Mouse (Mus musculus) layer of hippocampus, adult 2 months (tissue): ENCODE results near the gene Ak4. TPM values are rescaled to one million over a fixed set of nuclear protein-coding genes. Genes with fewer than 3 reads are reported as not detected.
"Not testable (repeated sequence)": the region's sequence is repeated elsewhere in the genome, so short reads cannot be mapped to it uniquely, and the experiment has no call there.

Source experiments
- DNase-seq, 2 experiments: peaks; one replicate each; pipeline ENCODE4 v3.0.0; 2022; ENCODE audit warnings: low spot score in 2 of 2
- H3K27ac ChIP-seq: fragments of 200-600 bp; 2 replicates; pipeline ENCODE4 v1.8.1; 2022
- H3K4me3 ChIP-seq: fragments of 200-600 bp; 2 replicates; pipeline ENCODE4 v1.8.1; 2022; ENCODE audit warnings: mild to moderate bottlenecking
- CTCF ChIP-seq: fragments of 200-600 bp; conservative IDR thresholded peaks from 2 replicates; pipeline ENCODE4 v1.8.1; 2022; ENCODE audit warnings: antibody characterized with exemption, mild to moderate bottlenecking, moderate library complexity
- total RNA-seq, 2 experiments: library from RNA; stranded (reverse); gene quantifications; 2 replicates each; pipeline ENCODE4 v1.2.3; 2021

Ak4 gene
- total RNA-seq, 2 experiments from 2014 or later: 63.0 to 63.2 TPM

GRCm38 (mm10) chr4:101427886-101428680 lies 9.0 kb downstream of the Ak4 start:
- DNase-seq: no peak
- no peak overlapping the region for H3K4me3 ChIP-seq

GRCm38 (mm10) chr4:101429073-101429472 lies 10.0 kb downstream of the Ak4 start:
- no peak for TF ChIP-seq CTCF
- Histone ChIP-seq H3K27ac (peak overlapping the region; percentile 19; the same call in 1 of the 2 replicates), H3K4me3 (no peak overlapping the region)
- no peak for DNase-seq

More at GRCm38 (mm10) chr4:101427886-101428680, 9.0 kb downstream of the Ak4 start:
- no peak for TF ChIP-seq CTCF
- H3K27ac ChIP-seq: peak overlapping the region; percentile 19; the same call in 1 of the 2 replicates

GRCm38 (mm10) chr4:101430000-101430399 lies 10.9 kb downstream of the Ak4 start:
- no peak for DNase-seq
- TF ChIP-seq CTCF: no peak
- H3K4me3 ChIP-seq: no peak overlapping the region

GRCm38 (mm10) chr4:101436761-101437512 lies 17.9 kb downstream of the Ak4 start:
- peak overlapping the region; percentile 86 for H3K27ac ChIP-seq
- DNase-seq: peak; percentile 77 to 86
- no peak for TF ChIP-seq CTCF
- H3K4me3 ChIP-seq: no peak overlapping the region

More at GRCm38 (mm10) chr4:101430000-101430399, 10.9 kb downstream of the Ak4 start:
- H3K27ac ChIP-seq: peak overlapping the region; percentile 55; the same call in 1 of the 2 replicates

- DNase-seq: no peak
- no peak for TF ChIP-seq CTCF
- H3K27ac ChIP-seq: peak overlapping the region; percentile 86
- H3K4me3 ChIP-seq: no peak overlapping the region
These were observed 19.2 kb downstream of the Ak4 start for GRCm38 (mm10) chr4:101438271-101438670.

- Histone ChIP-seq H3K4me3 (no peak overlapping the region), H3K27ac (peak overlapping the region; percentile 70; the same call in 1 of the 2 replicates)
- no peak for TF ChIP-seq CTCF
- no peak for DNase-seq
These were observed 20.8 kb downstream of the Ak4 start for GRCm38 (mm10) chr4:101439738-101440389.

- Histone ChIP-seq H3K4me3 (no peak overlapping the region), H3K27ac (0 out of 2 replicates have a peak overlapping the region, but pooled peaks have one; percentile 23)
- DNase-seq: no peak
- no peak for TF ChIP-seq CTCF
These were observed 23.7 kb downstream of the Ak4 start for GRCm38 (mm10) chr4:101442791-101443190.

- Histone ChIP-seq H3K4me3 (no peak overlapping the region), H3K27ac (no peak overlapping the region)
- no peak for TF ChIP-seq CTCF
- no peak for DNase-seq
These were observed 24.4 kb downstream of the Ak4 start for GRCm38 (mm10) chr4:101443419-101443991.

GRCm38 (mm10) chr4:101445660-101446059 lies 26.6 kb downstream of the Ak4 start:
- H3K4me3 ChIP-seq: no peak overlapping the region
- no peak for TF ChIP-seq CTCF
- no peak overlapping the region for H3K27ac ChIP-seq
- DNase-seq: no peak

GRCm38 (mm10) chr4:101446606-101447005 lies 27.5 kb downstream of the Ak4 start:
- H3K27ac ChIP-seq, DNase-seq, H3K4me3 ChIP-seq: not testable (repeated sequence)

- TF ChIP-seq CTCF: no peak
- no peak overlapping the region; the same call in 1 of the 2 replicates for H3K27ac ChIP-seq
- H3K4me3 ChIP-seq: no peak overlapping the region
- DNase-seq: no peak
These were observed 29.6 kb downstream of the Ak4 start for GRCm38 (mm10) chr4:101448701-101449100.

- no peak for DNase-seq
- Histone ChIP-seq H3K27ac (peak overlapping the region; percentile 85), H3K4me3 (no peak overlapping the region)
- TF ChIP-seq CTCF: no peak
These were observed 30.3 kb downstream of the Ak4 start for GRCm38 (mm10) chr4:101449344-101449743.
